Mouse (Mus musculus) CH12.LX (cell line): ENCODE results near the gene Raver1. TPM values are rescaled to one million over a fixed set of nuclear protein-coding genes. Genes with fewer than 3 reads are reported as not detected.
A peak's percentile ranks its signal among the peaks of the same experiment; 100 is the strongest.

Experiments used
- DNase-seq: peaks from one replicate; pipeline ENCODE4 v3.0.0-alpha.2; 2013; ENCODE audit errors: extremely low read depth
- H3K27ac ChIP-seq: 2 replicates; pipeline ENCODE4 v1.5.1; 2012; ENCODE audit warnings: low read depth, mild to moderate bottlenecking, control low read depth, moderate library complexity; ENCODE audit not compliant: insufficient read depth
- H3K27me3 ChIP-seq: replicated peaks from 2 replicates; pipeline ENCODE3; 2012; ENCODE audit warnings: inconsistent platforms
- H3K36me3 ChIP-seq, 2 experiments: replicated peaks in 1 of 2; 2 replicates each; pipeline versions ENCODE3 to v1.6.1; 2012; ENCODE audit warnings: inconsistent platforms in 1 of 2, low read length in 1 of 2, mild to moderate bottlenecking in 1 of 2, mixed read lengths in 1 of 2, moderate library complexity in 1 of 2; ENCODE audit not compliant: control insufficient read depth in 1 of 2, insufficient read depth in 1 of 2
- H3K4me1 ChIP-seq, 2 experiments: 2 replicates each; pipeline ENCODE4 v1.6.1; 2012; ENCODE audit warnings: inconsistent platforms in 1 of 2, moderate library complexity in 1 of 2; ENCODE audit not compliant: insufficient read depth in 2 of 2, control insufficient read depth in 1 of 2
- H3K4me2 ChIP-seq: 2 replicates; pipeline ENCODE4 v1.6.1; 2012; ENCODE audit warnings: low read depth, mild to moderate bottlenecking, control low read depth; ENCODE audit not compliant: poor library complexity, insufficient read depth, severe bottlenecking
- H3K4me3 ChIP-seq, 3 experiments: fragments of 150-350 bp in 1 of 3; sonication (generic) in 1 of 3; replicated peaks in 1 of 3; 2 replicates each; pipeline versions ENCODE3 to v1.5.1; 2011 to 2012; ENCODE audit warnings: low read depth in 2 of 3, low read length in 2 of 3, mild to moderate bottlenecking in 2 of 3, moderate library complexity in 2 of 3, control low read depth in 1 of 3, improper control_type of control experiment in 1 of 3, inconsistent platforms in 1 of 3, mixed read lengths in 1 of 3; ENCODE audit not compliant: poor library complexity in 1 of 3
- H3K79me2 ChIP-seq: replicated peaks from 2 replicates; pipeline ENCODE4 v1.6.1; 2012; ENCODE audit warnings: mild to moderate bottlenecking, moderate library complexity; ENCODE audit not compliant: control insufficient read depth, poor library complexity, insufficient read depth, severe bottlenecking; ENCODE audit errors: extremely low read depth
- H3K9ac ChIP-seq: 2 replicates; pipeline ENCODE4 v1.6.1; 2012; ENCODE audit warnings: low read depth, mild to moderate bottlenecking, control low read depth, moderate library complexity; ENCODE audit not compliant: insufficient read depth
- H3K9me3 ChIP-seq: replicated peaks from 2 replicates; pipeline ENCODE3; 2012; ENCODE audit warnings: low read length, inconsistent platforms, mixed read lengths
- BHLHE40 ChIP-seq: IDR thresholded peaks from 2 replicates; pipeline ENCODE4 v1.6.1; 2011; ENCODE audit warnings: mild to moderate bottlenecking, low read depth, low read length, improper control_type of control experiment
- CHD1 ChIP-seq: IDR thresholded peaks from 2 replicates; pipeline ENCODE4 v1.6.1; 2012; ENCODE audit warnings: low read depth, low read length, improper control_type of control experiment, inconsistent platforms
- CHD2 ChIP-seq: IDR thresholded peaks from 2 replicates; pipeline ENCODE4 v1.6.1; 2011; ENCODE audit warnings: low read length, improper control_type of control experiment
- E2F4 ChIP-seq: IDR thresholded peaks from 2 replicates; pipeline ENCODE4 v1.6.1; 2011; ENCODE audit warnings: low read depth, low read length, improper control_type of control experiment; ENCODE audit not compliant: insufficient replicate concordance
- ELF1 ChIP-seq: IDR thresholded peaks from 2 replicates; pipeline ENCODE4 v1.6.1; 2014; ENCODE audit warnings: low read depth, mild to moderate bottlenecking, inconsistent platforms, low read length, improper control_type of control experiment
- EP300 ChIP-seq: IDR thresholded peaks from 2 replicates; pipeline ENCODE4 v1.6.1; 2011; ENCODE audit warnings: low read length, improper control_type of control experiment
- ETS1 ChIP-seq: conservative IDR thresholded peaks from 2 replicates; pipeline ENCODE4 v1.6.1; 2012; ENCODE audit warnings: low read depth, mild to moderate bottlenecking, inconsistent platforms, low read length, improper control_type of control experiment, moderate library complexity
- GABPA ChIP-seq: IDR thresholded peaks from 2 replicates; pipeline ENCODE4 v1.6.1; 2012; ENCODE audit warnings: low read depth, low read length, improper control_type of control experiment, inconsistent platforms; ENCODE audit not compliant: insufficient replicate concordance
- HCFC1 ChIP-seq: IDR thresholded peaks from 2 replicates; pipeline ENCODE4 v1.6.1; 2012; ENCODE audit warnings: low read depth, mild to moderate bottlenecking, inconsistent platforms, low read length, improper control_type of control experiment
- IRF4 ChIP-seq: IDR thresholded peaks from 2 replicates; pipeline ENCODE4 v1.6.1; 2014; ENCODE audit warnings: low read depth, mild to moderate bottlenecking, inconsistent platforms, low read length, improper control_type of control experiment
- JUN ChIP-seq: IDR thresholded peaks from 2 replicates; pipeline ENCODE4 v1.6.1; 2011; ENCODE audit warnings: low read depth, mild to moderate bottlenecking, low read length, improper control_type of control experiment, moderate library complexity; ENCODE audit not compliant: insufficient read depth
- JUND ChIP-seq: conservative IDR thresholded peaks from 2 replicates; pipeline ENCODE4 v1.6.1; 2011; ENCODE audit warnings: low read depth, low read length, improper control_type of control experiment
- KAT2A ChIP-seq: IDR thresholded peaks from 2 replicates; pipeline ENCODE4 v1.6.1; 2012; ENCODE audit warnings: low read length, improper control_type of control experiment, inconsistent platforms; ENCODE audit not compliant: insufficient replicate concordance
- MAFK ChIP-seq: IDR thresholded peaks from 2 replicates; pipeline ENCODE4 v1.6.1; 2011; ENCODE audit warnings: low read length, improper control_type of control experiment; ENCODE audit not compliant: insufficient replicate concordance
- MAX ChIP-seq: IDR thresholded peaks from 2 replicates; pipeline ENCODE4 v1.6.1; 2011; ENCODE audit warnings: low read length, improper control_type of control experiment
- MAZ ChIP-seq: IDR thresholded peaks from 2 replicates; pipeline ENCODE4 v1.6.1; 2012; ENCODE audit warnings: low read depth, mild to moderate bottlenecking, inconsistent platforms, low read length, improper control_type of control experiment, moderate library complexity
- MEF2A ChIP-seq: IDR thresholded peaks from 2 replicates; pipeline ENCODE4 v1.6.1; 2014; ENCODE audit warnings: low read depth, mild to moderate bottlenecking, inconsistent platforms, low read length, improper control_type of control experiment, borderline replicate concordance
- MXI1 ChIP-seq: IDR thresholded peaks from 2 replicates; pipeline ENCODE4 v1.6.1; 2011; ENCODE audit warnings: mild to moderate bottlenecking, low read depth, low read length, improper control_type of control experiment
- MYC ChIP-seq: IDR thresholded peaks from 2 replicates; pipeline ENCODE4 v1.6.1; 2011; ENCODE audit warnings: low read depth, mild to moderate bottlenecking, improper control_type of control experiment, low read length
- NELFE ChIP-seq: IDR thresholded peaks from 2 replicates; pipeline ENCODE4 v1.6.1; 2011; ENCODE audit warnings: low read depth, low read length, improper control_type of control experiment
- NRF1 ChIP-seq: IDR thresholded peaks from 2 replicates; pipeline ENCODE4 v1.6.1; 2014; ENCODE audit warnings: low read depth, mild to moderate bottlenecking, inconsistent platforms, low read length, improper control_type of control experiment, moderate library complexity
- PAX5 ChIP-seq: IDR thresholded peaks from 2 replicates; pipeline ENCODE4 v1.6.1; 2012; ENCODE audit warnings: low read length, inconsistent platforms, mixed read lengths
- POLR2A ChIP-seq: IDR thresholded peaks from 2 replicates; pipeline ENCODE4 v1.6.1; 2011; ENCODE audit warnings: low read depth, mild to moderate bottlenecking, improper control_type of control experiment, low read length
- POLR2AphosphoS2 ChIP-seq: IDR thresholded peaks from 2 replicates; pipeline ENCODE4 v1.6.1; 2011; ENCODE audit warnings: low read depth, low read length, improper control_type of control experiment
- RAD21 ChIP-seq: IDR thresholded peaks from 2 replicates; pipeline ENCODE4 v1.6.1; 2011; ENCODE audit warnings: low read depth, mild to moderate bottlenecking, low read length, improper control_type of control experiment, moderate library complexity
- SIN3A ChIP-seq: IDR thresholded peaks from 2 replicates; pipeline ENCODE4 v1.6.1; 2012; ENCODE audit warnings: low read length, improper control_type of control experiment, inconsistent platforms
- SMC3 ChIP-seq: IDR thresholded peaks from 2 replicates; pipeline ENCODE4 v1.6.1; 2011; ENCODE audit warnings: low read depth, low read length, improper control_type of control experiment
- TBP ChIP-seq: conservative IDR thresholded peaks from 2 replicates; pipeline ENCODE4 v1.6.1; 2011; ENCODE audit warnings: low read depth, low read length, improper control_type of control experiment
- TCF12 ChIP-seq: IDR thresholded peaks from 2 replicates; pipeline ENCODE4 v1.6.1; 2014; ENCODE audit warnings: low read depth, mild to moderate bottlenecking, inconsistent platforms, low read length, improper control_type of control experiment
- UBTF ChIP-seq: IDR thresholded peaks from 2 replicates; pipeline ENCODE4 v1.6.1; 2012; ENCODE audit warnings: low read depth, mild to moderate bottlenecking, inconsistent platforms, low read length, improper control_type of control experiment, moderate library complexity
- USF1 ChIP-seq: IDR thresholded peaks from 2 replicates; pipeline ENCODE4 v1.6.1; 2014; ENCODE audit warnings: low read depth, mild to moderate bottlenecking, inconsistent platforms, low read length, improper control_type of control experiment
- USF2 ChIP-seq: conservative IDR thresholded peaks from 2 replicates; pipeline ENCODE4 v1.6.1; 2011; ENCODE audit warnings: low read depth, low read length, improper control_type of control experiment
- ZC3H11A ChIP-seq: IDR thresholded peaks from 2 replicates; pipeline ENCODE4 v1.6.1; 2012; ENCODE audit warnings: low read depth, mild to moderate bottlenecking, inconsistent platforms, low read length, improper control_type of control experiment
- ZKSCAN1 ChIP-seq: IDR thresholded peaks from 2 replicates; pipeline ENCODE4 v1.6.1; 2012; ENCODE audit warnings: low read depth, inconsistent platforms, low read length, improper control_type of control experiment, borderline replicate concordance
- ZMIZ1 ChIP-seq: IDR thresholded peaks from 2 replicates; pipeline ENCODE4 v1.6.1; 2012; ENCODE audit warnings: low read depth, mild to moderate bottlenecking, inconsistent platforms, low read length, improper control_type of control experiment
- ZNF384 ChIP-seq: IDR thresholded peaks from 2 replicates; pipeline ENCODE4 v1.6.1; 2012; ENCODE audit warnings: low read depth, low read length, improper control_type of control experiment, inconsistent platforms
- dilution Hi-C: fragments of 300-500 bp; cut with MboI; formaldehyde crosslinking; loops from 2 replicates; pipeline ENCODE4 v1.14.3; 2020; ENCODE audit warnings: low sequenced_read_pairs; ENCODE audit not compliant: extremely low pct_unique_long_range_greater_than_20kb, extremely low pct_ligation_motif_present
- in situ Hi-C: fragments of 300-500 bp; cut with MboI; formaldehyde crosslinking; loops from 3 replicates; pipeline ENCODE4 v1.14.3; 2019; ENCODE audit warnings: low sequenced_read_pairs, low pct_ligation_motif_present, low pct_unique_long_range_greater_than_20kb, mixed read lengths
- polyA plus RNA-seq: library from polyadenylated mRNA; unstranded; fragments of >175 nt; gene quantifications from 2 replicates; pipeline ENCODE4 v1.2.1, GENCODE M21; 2012; ENCODE audit warnings: low read depth; ENCODE audit not compliant: insufficient read length
- total RNA-seq, 2 experiments: library from RNA; depleted of rRNA; stranded (reverse); fragments of 300-350 nt in 1 of 2; fragments of >200 nt in 1 of 2; gene quantifications; 2 replicates each; pipeline ENCODE4 v1.2.3; 2012 to 2014

Gene Raver1
- total and polyA plus RNA-seq, 3 experiments, result 18.9 to 101 (median 30.8) TPM

- peak overlapping the region; percentile 98 for H3K27ac ChIP-seq
- H3K36me3 ChIP-seq, result peaks cover 29 to 32% of the 10 kb centered on the region in 2 experiments
- H3K4me1 ChIP-seq, result peaks cover 18 to 62% of the 10 kb centered on the region in 2 experiments
- peak overlapping the region; percentile 67 for H3K4me2 ChIP-seq
- peak; percentile 92 for DNase-seq
- dilution Hi-C loops, result no loop called here
- peak overlapping the region; percentile 46 for H3K9ac ChIP-seq
- H3K9me3 ChIP-seq, result no peaks in the 10 kb centered on the region
- H3K79me2 ChIP-seq, result peaks cover 4% of the 10 kb centered on the region
- TF ChIP-seq POLR2A (no peak; the same call in 1 of the 2 replicates), NRF1 (peak; percentile 72), ZC3H11A (no peak), RAD21 (no peak), CHD1 (no peak), TBP (0 out of 2 replicates have a peak, but pooled peaks have one; percentile 38), MAFK (no peak), PAX5 (no peak), USF2 (no peak), JUND (peak; percentile 53; the same call in 1 of the 2 replicates), MXI1 (no peak), CHD2 (no peak), ZMIZ1 (no peak), SIN3A (no peak), JUN (no peak), MAZ (no peak; the same call in 1 of the 2 replicates), SMC3 (peak; percentile 9; the same call in 1 of the 2 replicates), MAX (peak; percentile 64), MYC (0 out of 2 replicates have a peak, but pooled peaks have one; percentile 42), ELF1 (peak; percentile 33; the same call in 1 of the 2 replicates), USF1 (no peak), EP300 (0 out of 2 replicates have a peak, but pooled peaks have one; percentile 29), KAT2A (no peak), ETS1 (no peak), E2F4 (no peak), BHLHE40 (no peak), ZNF384 (no peak), MEF2A (no peak; the same call in 1 of the 2 replicates), GABPA (no peak), ZKSCAN1 (no peak), POLR2AphosphoS2 (peak; percentile 63; the same call in 1 of the 2 replicates), UBTF (no peak), TCF12 (no peak), NELFE (no peak), HCFC1 (no peak; the same call in 1 of the 2 replicates), IRF4 (no peak)
- no peak overlapping the region for H3K4me3 ChIP-seq
- in situ Hi-C loops, result no loop called here
- no peaks in the 10 kb centered on the region for H3K27me3 ChIP-seq
These were observed 43.6 kb upstream of the Raver1 start for GRCm38 (mm10) chr9:21135329-21135890.
